Mouse (Mus musculus): ENCODE results near the gene Robo2. TPM values are rescaled to one million over a fixed set of nuclear protein-coding genes. Genes with fewer than 3 reads are reported as not detected.

Robo2 gene
- polyA plus RNA-seq, 1 experiment, result not detected

GRCm38 (mm10) chr16:74005767-74006166 lies 405.9 kb downstream of the Robo2 start:
- H3K9me3 ChIP-seq, result no peaks in the 10 kb centered on the region
- no peak for TF ChIP-seq GATA1 (IDR thresholded peaks at IDR 0.05; ENCODE audit: borderline replicate concordance, low read length)
- TF ChIP-seq FLI1 (IDR thresholded peaks at IDR 0.05; ENCODE audit: low read length), result no peak

GRCm38 (mm10) chr16:74001331-74001730 lies 410.3 kb downstream of the Robo2 start:
- Histone ChIP-seq H3K9me3 (no peaks in the 10 kb centered on the region), H3K27me3 (replicated peaks) (no peaks in the 10 kb centered on the region), H3K36me3 (replicated peaks; ENCODE audit: low read length) (no peaks in the 10 kb centered on the region), H3K4me3 (replicated peaks) (no peak overlapping the region), H3K4me1 (no peaks in the 10 kb centered on the region)
- TF ChIP-seq GATA1 (IDR thresholded peaks at IDR 0.05; ENCODE audit: borderline replicate concordance, low read length) (no peak), FLI1 (IDR thresholded peaks at IDR 0.05; ENCODE audit: low read length) (no peak)

More at GRCm38 (mm10) chr16:74005767-74006166, 405.9 kb downstream of the Robo2 start:
- H3K4me1 ChIP-seq, result no peaks in the 10 kb centered on the region
- H3K36me3 ChIP-seq (replicated peaks; ENCODE audit: low read length), result no peaks in the 10 kb centered on the region
- H3K27me3 ChIP-seq (replicated peaks), result no peaks in the 10 kb centered on the region
- H3K4me3 ChIP-seq (replicated peaks), result no peak overlapping the region

- H3K4me3 ChIP-seq (replicated peaks), result no peak overlapping the region
- no peaks in the 10 kb centered on the region for H3K4me1 ChIP-seq
- no peaks in the 10 kb centered on the region for H3K36me3 ChIP-seq (replicated peaks; ENCODE audit: low read length)
- TF ChIP-seq FLI1 (IDR thresholded peaks at IDR 0.05; ENCODE audit: low read length) (no peak), GATA1 (IDR thresholded peaks at IDR 0.05; ENCODE audit: borderline replicate concordance, low read length) (no peak)
- no peaks in the 10 kb centered on the region for H3K27me3 ChIP-seq (replicated peaks)
- H3K9me3 ChIP-seq, result no peaks in the 10 kb centered on the region
Observed at GRCm38 (mm10) chr16:73991212-73991611, 420.4 kb downstream of the Robo2 start.

- TF ChIP-seq FLI1 (IDR thresholded peaks at IDR 0.05; ENCODE audit: low read length) (no peak), GATA1 (IDR thresholded peaks at IDR 0.05; ENCODE audit: borderline replicate concordance, low read length) (no peak)
- Histone ChIP-seq H3K4me1 (no peaks in the 10 kb centered on the region), H3K4me3 (replicated peaks) (no peak overlapping the region), H3K9me3 (no peaks in the 10 kb centered on the region), H3K36me3 (replicated peaks; ENCODE audit: low read length) (no peaks in the 10 kb centered on the region), H3K27me3 (replicated peaks) (no peaks in the 10 kb centered on the region)
Observed at GRCm38 (mm10) chr16:73969573-73969972, 442.1 kb downstream of the Robo2 start.

GRCm38 (mm10) chr16:73964366-73964926 lies 447.2 kb downstream of the Robo2 start:
- Histone ChIP-seq H3K4me3 (replicated peaks) (no peak overlapping the region), H3K27me3 (replicated peaks) (no peaks in the 10 kb centered on the region), H3K36me3 (replicated peaks; ENCODE audit: low read length) (no peaks in the 10 kb centered on the region), H3K9me3 (no peaks in the 10 kb centered on the region), H3K4me1 (no peaks in the 10 kb centered on the region)
- TF ChIP-seq GATA1 (IDR thresholded peaks at IDR 0.05; ENCODE audit: borderline replicate concordance, low read length) (no peak), FLI1 (IDR thresholded peaks at IDR 0.05; ENCODE audit: low read length) (no peak)

GRCm38 (mm10) chr16:73959479-73959970 lies 452.1 kb downstream of the Robo2 start:
- H3K9me3 ChIP-seq, result no peaks in the 10 kb centered on the region
- TF ChIP-seq GATA1 (IDR thresholded peaks at IDR 0.05; ENCODE audit: borderline replicate concordance, low read length) (no peak), FLI1 (IDR thresholded peaks at IDR 0.05; ENCODE audit: low read length) (no peak)

GRCm38 (mm10) chr16:73958524-73958846 lies 453.1 kb downstream of the Robo2 start:
- Histone ChIP-seq H3K4me3 (replicated peaks) (no peak overlapping the region), H3K9me3 (no peaks in the 10 kb centered on the region), H3K4me1 (no peaks in the 10 kb centered on the region), H3K36me3 (replicated peaks; ENCODE audit: low read length) (no peaks in the 10 kb centered on the region), H3K27me3 (replicated peaks) (no peaks in the 10 kb centered on the region)
- TF ChIP-seq FLI1 (IDR thresholded peaks at IDR 0.05; ENCODE audit: low read length) (no peak), GATA1 (IDR thresholded peaks at IDR 0.05; ENCODE audit: borderline replicate concordance, low read length) (no peak)

More at GRCm38 (mm10) chr16:73959479-73959970, 452.1 kb downstream of the Robo2 start:
- Histone ChIP-seq H3K36me3 (replicated peaks; ENCODE audit: low read length) (no peaks in the 10 kb centered on the region), H3K4me3 (replicated peaks) (no peak overlapping the region), H3K4me1 (no peaks in the 10 kb centered on the region), H3K27me3 (replicated peaks) (no peaks in the 10 kb centered on the region)

- no peaks in the 10 kb centered on the region for H3K4me1 ChIP-seq
- no peak overlapping the region for H3K4me3 ChIP-seq (replicated peaks)
- no peaks in the 10 kb centered on the region for H3K9me3 ChIP-seq
- TF ChIP-seq FLI1 (IDR thresholded peaks at IDR 0.05; ENCODE audit: low read length) (no peak), GATA1 (IDR thresholded peaks at IDR 0.05; ENCODE audit: borderline replicate concordance, low read length) (no peak)
- H3K36me3 ChIP-seq (replicated peaks; ENCODE audit: low read length), result no peaks in the 10 kb centered on the region
- H3K27me3 ChIP-seq (replicated peaks), result no peaks in the 10 kb centered on the region
Observed at GRCm38 (mm10) chr16:73957675-73958523, 453.7 kb downstream of the Robo2 start.

GRCm38 (mm10) chr16:73946171-73946570 lies 465.5 kb downstream of the Robo2 start:
- H3K4me3 ChIP-seq (replicated peaks), result no peak overlapping the region
- 0 out of 2 replicates have a peak, but pooled peaks cover 3% of the 10 kb centered on the region for H3K9me3 ChIP-seq
- H3K4me1 ChIP-seq, result no peaks in the 10 kb centered on the region
- H3K36me3 ChIP-seq (replicated peaks; ENCODE audit: low read length), result no peaks in the 10 kb centered on the region
- no peak for TF ChIP-seq FLI1 (IDR thresholded peaks at IDR 0.05; ENCODE audit: low read length)
- TF ChIP-seq GATA1 (IDR thresholded peaks at IDR 0.05; ENCODE audit: borderline replicate concordance, low read length), result no peak
- H3K27me3 ChIP-seq (replicated peaks), result no peaks in the 10 kb centered on the region

- no peak overlapping the region for H3K4me3 ChIP-seq (replicated peaks)
- H3K36me3 ChIP-seq (replicated peaks; ENCODE audit: low read length), result no peaks in the 10 kb centered on the region
- no peaks in the 10 kb centered on the region for H3K27me3 ChIP-seq (replicated peaks)
- H3K9me3 ChIP-seq, result no peaks in the 10 kb centered on the region
- H3K4me1 ChIP-seq, result no peaks in the 10 kb centered on the region
- TF ChIP-seq FLI1 (IDR thresholded peaks at IDR 0.05; ENCODE audit: low read length) (no peak), GATA1 (IDR thresholded peaks at IDR 0.05; ENCODE audit: borderline replicate concordance, low read length) (no peak)
Observed at GRCm38 (mm10) chr16:73940211-73940541, 471.4 kb downstream of the Robo2 start.

Measured in megakaryocyte, embryonic 14.5 days (primary cell).